Mouse (Mus musculus) intestine, postnatal 0 days (tissue): Measurements from ENCODE around the gene Plagl2. TPM values are rescaled to one million over a fixed set of nuclear protein-coding genes. Genes with fewer than 3 reads are reported as not detected.

Source experiments
- ATAC-seq: fragments of 200-750 bp; cut with Nextera tagmentation; 2 replicates; pipeline ENCODE4 v1.8.0; 2017; ENCODE audit warnings: mild to moderate bottlenecking, moderate TSS enrichment, moderate library complexity
- H3K27ac ChIP-seq: fragments of 300-500 bp; sonication (generic); 2 replicates; pipeline ENCODE4 v1.5.1; 2014; ENCODE audit warnings: mild to moderate bottlenecking, low read depth, low read length, moderate library complexity
- H3K27me3 ChIP-seq: fragments of 300-500 bp; sonication (generic); replicated peaks from 2 replicates; pipeline ENCODE4 v1.6.1; 2014; ENCODE audit warnings: low read length, mixed read lengths; ENCODE audit not compliant: control insufficient read depth, insufficient read depth
- H3K36me3 ChIP-seq: fragments of 300-500 bp; sonication (generic); 2 replicates; pipeline ENCODE4 v1.6.1; 2014; ENCODE audit warnings: mild to moderate bottlenecking, moderate library complexity; ENCODE audit not compliant: control insufficient read depth, insufficient read depth
- H3K4me1 ChIP-seq: fragments of 300-500 bp; sonication (generic); replicated peaks from 2 replicates; pipeline ENCODE4 v1.6.1; 2014; ENCODE audit warnings: antibody characterized with exemption, low read length, mixed read lengths; ENCODE audit not compliant: control insufficient read depth, insufficient read depth
- H3K4me2 ChIP-seq: fragments of 300-500 bp; sonication (generic); replicated peaks from 2 replicates; pipeline ENCODE4 v1.6.1; 2014; ENCODE audit warnings: low read depth, mild to moderate bottlenecking, moderate library complexity
- H3K4me3 ChIP-seq: fragments of 300-500 bp; sonication (generic); 2 replicates; pipeline ENCODE4 v1.5.1; 2014; ENCODE audit warnings: low read depth, low read length
- H3K9ac ChIP-seq: fragments of 300-500 bp; sonication (generic); 2 replicates; pipeline ENCODE4 v1.6.1; 2014; ENCODE audit warnings: mild to moderate bottlenecking, low read depth, low read length
- H3K9me3 ChIP-seq: fragments of 300-500 bp; sonication (generic); 2 replicates; pipeline ENCODE4 v1.6.1; 2016; ENCODE audit warnings: mixed run types; ENCODE audit not compliant: control insufficient read depth
- CTCF ChIP-seq: sonication (generic); IDR thresholded peaks from 2 replicates; pipeline ENCODE4 v1.5.1; 2016; ENCODE audit warnings: low read depth, mild to moderate bottlenecking, control low read depth, antibody characterized with exemption, moderate library complexity
- WGBS: fragments of 180-500 bp; shearing (Covaris S2); extraction: QIAGEN DNeasy Blood & Tissue Kit; methylation state at CpG from one replicate; pipeline ENCODE4 v1.1.7; 2014; 5-methylcytosine and 5-hydroxymethylcytosine counted together
- polyA plus RNA-seq: library from polyadenylated mRNA; unstranded; fragments of >200 nt; fragmentation: Nextera tagmentation; extraction: Ambion mirVana; gene quantifications from 2 replicates; pipeline ENCODE4 v1.2.1, GENCODE M21; 2015

Plagl2 gene
- polyA plus RNA-seq, 1 experiment from 2014 or later: 54.4 TPM

GRCm38 (mm10) chr2:153191242-153191641, 50.0 kb downstream of the Plagl2 start:
- Histone ChIP-seq H3K27ac (no peak overlapping the region), H3K9ac (no peak overlapping the region), H3K4me3 (no peak overlapping the region), H3K4me1 (no peaks in the 10 kb centered on the region), H3K27me3 (no peaks in the 10 kb centered on the region), H3K36me3 (peaks cover 85% of the 10 kb centered on the region), H3K4me2 (no peak overlapping the region), H3K9me3 (no peaks in the 10 kb centered on the region)
- no peak for ATAC-seq
- no peak for TF ChIP-seq CTCF
- 84% methylated on average over 2 of the region's 2 CpGs for WGBS

- Histone ChIP-seq H3K27ac (no peak overlapping the region), H3K4me1 (no peaks in the 10 kb centered on the region), H3K27me3 (no peaks in the 10 kb centered on the region), H3K4me2 (no peak overlapping the region), H3K9me3 (no peaks in the 10 kb centered on the region), H3K9ac (no peak overlapping the region), H3K36me3 (peaks cover 98% of the 10 kb centered on the region), H3K4me3 (no peak overlapping the region)
- TF ChIP-seq CTCF: no peak
- ATAC-seq: no peak
- WGBS: 69% methylated on average over 2 of the region's 2 CpGs
These were observed 53.4 kb downstream of the Plagl2 start for GRCm38 (mm10) chr2:153187848-153188247.

- H3K27me3 ChIP-seq: no peaks in the 10 kb centered on the region
- no peak for TF ChIP-seq CTCF
- no peak overlapping the region for H3K9ac ChIP-seq
- H3K4me1 ChIP-seq: no peaks in the 10 kb centered on the region
- WGBS: 63% methylated on average over 2 of the region's 2 CpGs
- H3K27ac ChIP-seq: no peak overlapping the region
- H3K4me3 ChIP-seq: no peak overlapping the region
- H3K9me3 ChIP-seq: no peaks in the 10 kb centered on the region
- H3K36me3 ChIP-seq: peaks cover 88% of the 10 kb centered on the region
- ATAC-seq: peak; percentile 53; the same call in 1 of the 2 replicates
- H3K4me2 ChIP-seq: no peak overlapping the region
These were observed 55.0 kb downstream of the Plagl2 start for GRCm38 (mm10) chr2:153186176-153186591.

- H3K27me3 ChIP-seq: no peaks in the 10 kb centered on the region
- H3K9me3 ChIP-seq: no peaks in the 10 kb centered on the region
- no peaks in the 10 kb centered on the region for H3K4me1 ChIP-seq
- TF ChIP-seq CTCF: no peak
- H3K27ac ChIP-seq: no peak overlapping the region
- peaks cover 35% of the 10 kb centered on the region for H3K36me3 ChIP-seq
- no peak overlapping the region for H3K4me3 ChIP-seq
- H3K9ac ChIP-seq: no peak overlapping the region
- ATAC-seq: no peak
- WGBS: 83% methylated on average over 3 of the region's 3 CpGs
- H3K4me2 ChIP-seq: no peak overlapping the region
These were observed 61.3 kb downstream of the Plagl2 start for GRCm38 (mm10) chr2:153179961-153180360.

GRCm38 (mm10) chr2:153179126-153179860, 61.9 kb downstream of the Plagl2 start:
- Histone ChIP-seq H3K27me3 (no peaks in the 10 kb centered on the region), H3K4me1 (no peaks in the 10 kb centered on the region), H3K9me3 (no peaks in the 10 kb centered on the region), H3K9ac (no peak overlapping the region), H3K4me3 (no peak overlapping the region), H3K36me3 (peaks cover 28% of the 10 kb centered on the region), H3K4me2 (no peak overlapping the region), H3K27ac (no peak overlapping the region)
- WGBS: 71% methylated on average over 10 of the region's 10 CpGs
- ATAC-seq: peak; percentile 35; the same call in 1 of the 2 replicates
- TF ChIP-seq CTCF: no peak

Other genes with a start within 250 kb of the Plagl2 start
- 47.0 and 50.3 TPM in 2 replicates for gene Pdrg1, start 226.0 kb downstream of the Plagl2 start, polyA plus RNA-seq
- not detected in 2 replicates for gene Xkr7, start 209.6 kb downstream of the Plagl2 start, polyA plus RNA-seq
- 1.5 and 1.7 TPM in 2 replicates for gene Ccm2l, start 175.5 kb downstream of the Plagl2 start, polyA plus RNA-seq
- 3.4 and 3.5 TPM in 2 replicates for gene Hck, start 133.0 kb downstream of the Plagl2 start, polyA plus RNA-seq
- gene Tm9sf4, start 80.1 kb downstream of the Plagl2 start, polyA plus RNA-seq: 64.7 and 68.3 TPM in 2 replicates
- 3.5 and 3.6 TPM in 2 replicates for gene Tspyl3, start 16.0 kb downstream of the Plagl2 start, polyA plus RNA-seq
- 7.5 and 10.5 TPM in 2 replicates for gene Pofut1, start 107 bp upstream of the Plagl2 start, polyA plus RNA-seq
- 8.1 and 8.2 TPM in 2 replicates for gene Kif3b, start 50.0 kb upstream of the Plagl2 start, polyA plus RNA-seq
- 6.7 and 7.4 TPM in 2 replicates for gene Asxl1, start 104.4 kb upstream of the Plagl2 start, polyA plus RNA-seq